9 mouse cellular contexts compared by ENCODE assay signal in genomic region chr6:124464305-124465271, GRCm38 (mm10). TPM values are rescaled to one million over a fixed set of nuclear protein-coding genes. Genes with fewer than 3 reads are reported as not detected.
DNase-seq lines count a peak whose midpoint lies in the region; ATAC-seq and TF ChIP-seq lines count a peak whose summit lies in the region.
"Had no signal": no experiment of that assay in that cellular context is flagged by ENCODE, and none has a peak within 500 bp of the region (broad histone marks: within the 10 kb centered on the region; RNA-seq: fewer than 3 reads in every experiment).

Gene Clstn3 (minus strand): TSS chr6:124464794.

- H3K36me3 ChIP-seq in hindbrain, postnatal 0 days (ENCODE audit: insufficient read depth, low read length) = no peaks in the 10 kb centered on the region

- peak; percentile 95 for ATAC-seq in hindbrain, postnatal 0 days

- H3K9ac ChIP-seq in hindbrain, postnatal 0 days (replicated peaks; ENCODE audit: low read length) = peak within 1 kb of the TSS; percentile 81

- H3K4me1 ChIP-seq in hindbrain, postnatal 0 days (ENCODE audit: insufficient read depth, low read length) = peaks cover 14% of the 10 kb centered on the region

- peak within 1 kb of the TSS; percentile 89 for H3K27ac ChIP-seq in hindbrain, postnatal 0 days

- no peak for TF ChIP-seq CTCF in hindbrain, postnatal 0 days (IDR thresholded peaks at IDR 0.05; ENCODE audit: low read depth)

- DNase-seq in ZHBTc4 (ENCODE audit: low read depth, low spot score) = peak; percentile 76
- peak; percentile 97 for DNase-seq in cerebellum, postnatal 36 days
- peak; percentile 94 to 95 for DNase-seq in frontal cortex, postnatal 36 days (ENCODE audit: low spot score in 2 of 2)
- DNase-seq in hindbrain, postnatal 0 days (ENCODE audit: low spot score) = peak; percentile 97
- peak; percentile 94 to 96 for DNase-seq in left cerebral cortex, adult 18-20 months (ENCODE audit: low spot score in 2 of 2)
- peak; percentile 77 to 80 for DNase-seq in lung, postnatal 4 days
- peak; percentile 92 to 95 for DNase-seq in right cerebral cortex, adult 2 months (ENCODE audit: low spot score in 2 of 2)
- peak; percentile 48 for DNase-seq in urinary bladder, postnatal 25 days (ENCODE audit: low spot score)

- no peaks in the 10 kb centered on the region for H3K9me3 ChIP-seq in hindbrain, postnatal 0 days (ENCODE audit: low read length)

- 6% methylated on average over 27 of the region's 27 CpGs for WGBS in hindbrain, postnatal 0 days

- peak within 1 kb of the TSS; percentile 74 for H3K4me2 ChIP-seq in hindbrain, postnatal 0 days (ENCODE audit: low read depth, low read length)

- H3K4me3 ChIP-seq in hindbrain, postnatal 0 days (ENCODE audit: low read length) = peak within 1 kb of the TSS; percentile 59

- no peaks in the 10 kb centered on the region for H3K27me3 ChIP-seq in hindbrain, postnatal 0 days (ENCODE audit: insufficient read depth, low read length)

RNA-seq across cellular contexts. Expression of gene Clstn3, which starts in this region (rescaled TPM):
- 338 and 342 TPM in 2 replicates for total RNA-seq in hindbrain, postnatal 0 days (2014; rRNA removed)
- polyA plus RNA-seq in hindbrain, postnatal 0 days (2015; fragmentation: Nextera tagmentation; extraction: Ambion mirVana) = 171 and 184 TPM in 2 replicates
- 100 to 1,000 TPM; 358 to 362 TPM for total RNA-seq in left cerebral cortex, adult 18-20 months (2021)
- total RNA-seq: neutrophil, adult 5-6 weeks had no signal

Comparison
In these comparisons a context has a peak if more than half of its experiments do, and no peak if none do; other contexts are left out.
1. Peak in every context shown above with its lines: DNase-seq, ATAC-seq, H3K4me3 ChIP-seq and H3K27ac ChIP-seq.